11 mouse cellular contexts compared by ENCODE assay signal in genomic region chr15:25650371-25650770, GRCm38 (mm10). TPM values are rescaled to one million over a fixed set of nuclear protein-coding genes. Genes with fewer than 3 reads are reported as not detected.
A peak's percentile ranks its signal among the peaks of the same experiment; 100 is the strongest.
DNase-seq lines count a peak whose midpoint lies in the region; ATAC-seq lines count a peak whose summit lies in the region.
"Had no signal": no experiment of that assay in that cellular context is flagged by ENCODE, and none has a peak within 500 bp of the region (broad histone marks: within the 10 kb centered on the region; RNA-seq: fewer than 3 reads in every experiment).

No protein-coding gene starts in this region.

- peak overlapping the region; percentile 24; the same call in 1 of the 2 replicates for H3K4me2 ChIP-seq in heart, embryonic 11.5 days
- peak overlapping the region; percentile 26; the same call in 1 of the 2 replicates for H3K4me2 ChIP-seq in stomach, embryonic 16.5 days (ENCODE audit: low read depth, low read length)
- H3K4me2 ChIP-seq in hindbrain, embryonic 14.5 days (replicated peaks), result no peak overlapping the region
- H3K4me2 ChIP-seq in hindbrain, embryonic 12.5 days (replicated peaks), result no peak overlapping the region
- H3K4me2 ChIP-seq: embryonic facial prominence, embryonic 15.5 days; lung, embryonic 15.5 days had no signal

- no peak overlapping the region for H3K4me3 ChIP-seq in heart, embryonic 11.5 days (ENCODE audit: low read depth, low read length)
- no peak overlapping the region for H3K4me3 ChIP-seq in stomach, embryonic 16.5 days (replicated peaks; ENCODE audit: low read length)
- H3K4me3 ChIP-seq in hindbrain, embryonic 14.5 days (replicated peaks; ENCODE audit: low read length), result no peak overlapping the region
- H3K4me3 ChIP-seq in hindbrain, embryonic 12.5 days, result no peak overlapping the region
- H3K4me3 ChIP-seq: embryonic facial prominence, embryonic 15.5 days; lung, embryonic 15.5 days had no signal

- peaks cover 36% of the 10 kb centered on the region for H3K27me3 ChIP-seq in heart, embryonic 11.5 days (ENCODE audit: control insufficient read depth, insufficient read depth, low read length)
- no peaks in the 10 kb centered on the region for H3K27me3 ChIP-seq in stomach, embryonic 16.5 days (ENCODE audit: control insufficient read depth, insufficient read depth, low read length)
- no peaks in the 10 kb centered on the region for H3K27me3 ChIP-seq in hindbrain, embryonic 14.5 days (ENCODE audit: control insufficient read depth, insufficient read depth, low read length)
- no peaks in the 10 kb centered on the region for H3K27me3 ChIP-seq in hindbrain, embryonic 12.5 days
- H3K27me3 ChIP-seq: CH12.LX; embryonic facial prominence, embryonic 15.5 days; lung, embryonic 15.5 days had no signal

- 0 out of 2 replicates have a peak, but pooled peaks cover 3% of the 10 kb centered on the region for H3K9me3 ChIP-seq in heart, embryonic 11.5 days (replicated peaks; ENCODE audit: control insufficient read depth, low read length)
- no peaks in the 10 kb centered on the region for H3K9me3 ChIP-seq in stomach, embryonic 16.5 days (replicated peaks; ENCODE audit: control insufficient read depth, low read length)
- H3K9me3 ChIP-seq in hindbrain, embryonic 14.5 days (ENCODE audit: control insufficient read depth, low read length), result no peaks in the 10 kb centered on the region
- H3K9me3 ChIP-seq in hindbrain, embryonic 12.5 days (replicated peaks), result no peaks in the 10 kb centered on the region
- H3K9me3 ChIP-seq: embryonic facial prominence, embryonic 15.5 days; lung, embryonic 15.5 days had no signal

- peaks cover 15% of the 10 kb centered on the region for H3K4me1 ChIP-seq in heart, embryonic 11.5 days (ENCODE audit: control insufficient read depth, insufficient read depth, low read length)
- peaks cover 26% of the 10 kb centered on the region for H3K4me1 ChIP-seq in stomach, embryonic 16.5 days (ENCODE audit: control insufficient read depth, insufficient read depth, low read length)
- no peaks in the 10 kb centered on the region for H3K4me1 ChIP-seq in hindbrain, embryonic 14.5 days (replicated peaks; ENCODE audit: control insufficient read depth, insufficient read depth, low read length)
- peaks cover 17% of the 10 kb centered on the region for H3K4me1 ChIP-seq in hindbrain, embryonic 12.5 days

- ATAC-seq in heart, embryonic 11.5 days (replicated peaks; ENCODE audit: insufficient number of reproducible peaks, low FRiP score, low TSS enrichment), result peak; percentile 64; the same call in 1 of the 2 replicates
- ATAC-seq in stomach, embryonic 16.5 days (ENCODE audit: insufficient read depth, low FRiP score), result peak; percentile 84
- ATAC-seq in hindbrain, embryonic 14.5 days (ENCODE audit: low FRiP score), result no peak
- no peak for ATAC-seq in hindbrain, embryonic 12.5 days (ENCODE audit: low FRiP score)

- H3K9ac ChIP-seq in heart, embryonic 11.5 days (ENCODE audit: low read depth, low read length), result no peak overlapping the region
- no peak overlapping the region for H3K9ac ChIP-seq in stomach, embryonic 16.5 days (ENCODE audit: low read length)
- no peak overlapping the region for H3K9ac ChIP-seq in hindbrain, embryonic 14.5 days
- H3K9ac ChIP-seq in hindbrain, embryonic 12.5 days, result no peak overlapping the region
- H3K9ac ChIP-seq: embryonic facial prominence, embryonic 15.5 days; lung, embryonic 15.5 days had no signal

- peak; percentile 30 for DNase-seq in left cerebral cortex, postnatal 4 days
- no peak for DNase-seq in left cerebral cortex, postnatal 25 days (ENCODE audit: low spot score in 2 of 2)
- DNase-seq in liver, result peak; percentile 42
- DNase-seq in right cerebral cortex, postnatal 25 days, result no peak
- no peak for DNase-seq in hindbrain, embryonic 14.5 days (ENCODE audit: low spot score)

- H3K27ac ChIP-seq in heart, embryonic 11.5 days (ENCODE audit: low read depth, low read length), result no peak overlapping the region
- H3K27ac ChIP-seq in stomach, embryonic 16.5 days (ENCODE audit: low read length), result peak overlapping the region; percentile 68
- H3K27ac ChIP-seq in hindbrain, embryonic 14.5 days, result no peak overlapping the region
- H3K27ac ChIP-seq in hindbrain, embryonic 12.5 days, result no peak overlapping the region
- H3K27ac ChIP-seq: embryonic facial prominence, embryonic 15.5 days; lung, embryonic 15.5 days had no signal

- H3K36me3 ChIP-seq in heart, embryonic 11.5 days (ENCODE audit: control insufficient read depth, insufficient read depth, low read length), result no peaks in the 10 kb centered on the region
- H3K36me3 ChIP-seq in stomach, embryonic 16.5 days (ENCODE audit: control insufficient read depth, insufficient read depth, low read length), result no peaks in the 10 kb centered on the region
- no peaks in the 10 kb centered on the region for H3K36me3 ChIP-seq in hindbrain, embryonic 14.5 days (replicated peaks; ENCODE audit: control insufficient read depth, insufficient read depth)
- H3K36me3 ChIP-seq in hindbrain, embryonic 12.5 days, result no peaks in the 10 kb centered on the region
- H3K36me3 ChIP-seq: embryonic facial prominence, embryonic 15.5 days; lung, embryonic 15.5 days had no signal

- 12% methylated on average over 5 of the region's 5 CpGs for WGBS in heart, embryonic 11.5 days (ENCODE audit: insufficient replicate concordance)
- WGBS in stomach, embryonic 16.5 days, result 55% methylated on average over 5 of the region's 5 CpGs
- WGBS in hindbrain, embryonic 14.5 days, result 74% methylated on average over 5 of the region's 5 CpGs
- 65% methylated on average over 5 of the region's 5 CpGs for WGBS in hindbrain, embryonic 12.5 days

- intact Hi-C loops in left cerebral cortex, postnatal 4 days (cut with DNase I), result no loop called here
- intact Hi-C loops in left cerebral cortex, postnatal 25 days (cut with DNase I), result no loop called here

RNA-seq across cellular contexts. Expression of gene Myo10, which starts 28.0 kb away (rescaled TPM):
- total RNA-seq in left cerebral cortex, postnatal 4 days (2021), result 10 to 100 TPM; 40.6 to 45.5 TPM
- total RNA-seq in left cerebral cortex, postnatal 25 days (2021), result 10 to 100 TPM; 39.3 to 39.6 TPM
- 11.5 and 15.4 TPM in 2 replicates for polyA plus RNA-seq in heart, embryonic 11.5 days (2014; fragmentation: Nextera tagmentation; extraction: Ambion mirVana)
- 26.1 and 30.4 TPM in 2 replicates for polyA plus RNA-seq in stomach, embryonic 16.5 days (2015; fragmentation: Nextera tagmentation; extraction: Ambion mirVana)
- 24.4 and 29.4 TPM in 2 replicates for polyA plus RNA-seq in hindbrain, embryonic 14.5 days (2014; fragmentation: Nextera tagmentation; extraction: Ambion mirVana)
- polyA plus RNA-seq in hindbrain, embryonic 12.5 days (2016; fragmentation: Nextera tagmentation; extraction: Ambion mirVana), result 42.0 and 42.6 TPM in 2 replicates

Comparison
In these comparisons a context has a peak if more than half of its experiments do, and no peak if none do; other contexts are left out.
1. DNase-seq: peak in left cerebral cortex, postnatal 4 days (single experiment) and liver (single experiment); none in left cerebral cortex, postnatal 25 days (0 of 2), right cerebral cortex, postnatal 25 days (single experiment) and hindbrain, embryonic 14.5 days (single experiment).
2. ATAC-seq: peak in heart, embryonic 11.5 days (single experiment) and stomach, embryonic 16.5 days (single experiment); none in hindbrain, embryonic 14.5 days (single experiment) and hindbrain, embryonic 12.5 days (single experiment).
3. H3K4me2 ChIP-seq: peak in heart, embryonic 11.5 days (single experiment) and stomach, embryonic 16.5 days (single experiment); none in hindbrain, embryonic 14.5 days (single experiment) and hindbrain, embryonic 12.5 days (single experiment).